Mouse (Mus musculus): Measurements from ENCODE around the gene Pde4d. TPM values are rescaled to one million over a fixed set of nuclear protein-coding genes. Genes with fewer than 3 reads are reported as not detected.

Gene Pde4d
- polyA plus RNA-seq, 1 experiment from 2014 or later, result 27.9 TPM

GRCm38 (mm10) chr13:108480451-108480850, 30.7 kb downstream of the Pde4d start:
- WGBS, result 92% methylated on average over 3 of the region's 3 CpGs
- Histone ChIP-seq H3K36me3 (ENCODE audit: control insufficient read depth, insufficient read depth) (no peaks in the 10 kb centered on the region), H3K9ac (ENCODE audit: low read length) (no peak overlapping the region), H3K4me2 (ENCODE audit: low read depth, low read length) (no peak overlapping the region), H3K27me3 (ENCODE audit: control insufficient read depth, insufficient read depth, low read length) (no peaks in the 10 kb centered on the region), H3K4me3 (ENCODE audit: low read length) (no peak overlapping the region), H3K9me3 (replicated peaks; ENCODE audit: control insufficient read depth, low read length) (no peaks in the 10 kb centered on the region), H3K27ac (ENCODE audit: low read length) (no peak overlapping the region), H3K4me1 (ENCODE audit: control insufficient read depth, insufficient read depth, low read length) (no peaks in the 10 kb centered on the region)
- ATAC-seq (replicated peaks; ENCODE audit: extremely low read depth, insufficient read depth, low FRiP score), result no peak

GRCm38 (mm10) chr13:108485036-108485435, 35.3 kb downstream of the Pde4d start:
- Histone ChIP-seq H3K4me1 (ENCODE audit: control insufficient read depth, insufficient read depth, low read length) (no peaks in the 10 kb centered on the region), H3K27me3 (ENCODE audit: control insufficient read depth, insufficient read depth, low read length) (no peaks in the 10 kb centered on the region), H3K9me3 (replicated peaks; ENCODE audit: control insufficient read depth, low read length) (no peaks in the 10 kb centered on the region), H3K4me3 (ENCODE audit: low read length) (no peak overlapping the region), H3K4me2 (ENCODE audit: low read depth, low read length) (no peak overlapping the region), H3K36me3 (ENCODE audit: control insufficient read depth, insufficient read depth) (no peaks in the 10 kb centered on the region), H3K27ac (ENCODE audit: low read length) (no peak overlapping the region), H3K9ac (ENCODE audit: low read length) (no peak overlapping the region)
- WGBS, result 73% methylated on average over 6 of the region's 6 CpGs
- no peak for ATAC-seq (replicated peaks; ENCODE audit: extremely low read depth, insufficient read depth, low FRiP score)

GRCm38 (mm10) chr13:108487066-108487465, 37.3 kb downstream of the Pde4d start:
- H3K27me3 ChIP-seq (ENCODE audit: control insufficient read depth, insufficient read depth, low read length), result no peaks in the 10 kb centered on the region
- no peak overlapping the region for H3K9ac ChIP-seq (ENCODE audit: low read length)
- no peak overlapping the region for H3K4me2 ChIP-seq (ENCODE audit: low read depth, low read length)
- H3K4me3 ChIP-seq (ENCODE audit: low read length), result no peak overlapping the region
- no peaks in the 10 kb centered on the region for H3K36me3 ChIP-seq (ENCODE audit: control insufficient read depth, insufficient read depth)
- ATAC-seq (replicated peaks; ENCODE audit: extremely low read depth, insufficient read depth, low FRiP score), result no peak
- H3K4me1 ChIP-seq (ENCODE audit: control insufficient read depth, insufficient read depth, low read length), result no peaks in the 10 kb centered on the region
- no peaks in the 10 kb centered on the region for H3K9me3 ChIP-seq (replicated peaks; ENCODE audit: control insufficient read depth, low read length)
- H3K27ac ChIP-seq (ENCODE audit: low read length), result no peak overlapping the region
- 82% methylated on average over 3 of the region's 3 CpGs for WGBS

- no peak overlapping the region for H3K27ac ChIP-seq (ENCODE audit: low read length)
- no peaks in the 10 kb centered on the region for H3K9me3 ChIP-seq (replicated peaks; ENCODE audit: control insufficient read depth, low read length)
- no peaks in the 10 kb centered on the region for H3K36me3 ChIP-seq (ENCODE audit: control insufficient read depth, insufficient read depth)
- no peaks in the 10 kb centered on the region for H3K27me3 ChIP-seq (ENCODE audit: control insufficient read depth, insufficient read depth, low read length)
- no peak overlapping the region for H3K4me3 ChIP-seq (ENCODE audit: low read length)
- ATAC-seq (replicated peaks; ENCODE audit: extremely low read depth, insufficient read depth, low FRiP score), result no peak
- H3K4me2 ChIP-seq (ENCODE audit: low read depth, low read length), result no peak overlapping the region
- no peaks in the 10 kb centered on the region for H3K4me1 ChIP-seq (ENCODE audit: control insufficient read depth, insufficient read depth, low read length)
- H3K9ac ChIP-seq (ENCODE audit: low read length), result no peak overlapping the region
Observed at GRCm38 (mm10) chr13:108489825-108490224, 40.1 kb downstream of the Pde4d start.

- Histone ChIP-seq H3K4me2 (ENCODE audit: low read depth, low read length) (no peak overlapping the region), H3K27ac (ENCODE audit: low read length) (no peak overlapping the region), H3K4me1 (ENCODE audit: control insufficient read depth, insufficient read depth, low read length) (no peaks in the 10 kb centered on the region), H3K9ac (ENCODE audit: low read length) (no peak overlapping the region), H3K27me3 (ENCODE audit: control insufficient read depth, insufficient read depth, low read length) (no peaks in the 10 kb centered on the region), H3K4me3 (ENCODE audit: low read length) (no peak overlapping the region), H3K36me3 (ENCODE audit: control insufficient read depth, insufficient read depth) (no peaks in the 10 kb centered on the region), H3K9me3 (replicated peaks; ENCODE audit: control insufficient read depth, low read length) (no peaks in the 10 kb centered on the region)
- ATAC-seq (replicated peaks; ENCODE audit: extremely low read depth, insufficient read depth, low FRiP score), result no peak
- 82% methylated on average over 2 of the region's 2 CpGs for WGBS
Observed at GRCm38 (mm10) chr13:108490872-108491271, 41.1 kb downstream of the Pde4d start.

GRCm38 (mm10) chr13:108492886-108493285, 43.1 kb downstream of the Pde4d start:
- no peaks in the 10 kb centered on the region for H3K36me3 ChIP-seq (ENCODE audit: control insufficient read depth, insufficient read depth)
- H3K4me3 ChIP-seq (ENCODE audit: low read length), result no peak overlapping the region
- H3K27ac ChIP-seq (ENCODE audit: low read length), result no peak overlapping the region
- H3K9ac ChIP-seq (ENCODE audit: low read length), result no peak overlapping the region
- no peak overlapping the region for H3K4me2 ChIP-seq (ENCODE audit: low read depth, low read length)
- H3K9me3 ChIP-seq (replicated peaks; ENCODE audit: control insufficient read depth, low read length), result no peaks in the 10 kb centered on the region
- H3K27me3 ChIP-seq (ENCODE audit: control insufficient read depth, insufficient read depth, low read length), result no peaks in the 10 kb centered on the region
- H3K4me1 ChIP-seq (ENCODE audit: control insufficient read depth, insufficient read depth, low read length), result no peaks in the 10 kb centered on the region
- no peak for ATAC-seq (replicated peaks; ENCODE audit: extremely low read depth, insufficient read depth, low FRiP score)

GRCm38 (mm10) chr13:108494365-108494764, 44.6 kb downstream of the Pde4d start:
- Histone ChIP-seq H3K4me3 (ENCODE audit: low read length) (no peak overlapping the region), H3K4me1 (ENCODE audit: control insufficient read depth, insufficient read depth, low read length) (0 out of 2 replicates have a peak, but pooled peaks cover 2% of the 10 kb centered on the region), H3K9me3 (replicated peaks; ENCODE audit: control insufficient read depth, low read length) (no peaks in the 10 kb centered on the region), H3K4me2 (ENCODE audit: low read depth, low read length) (no peak overlapping the region), H3K27ac (ENCODE audit: low read length) (no peak overlapping the region), H3K27me3 (ENCODE audit: control insufficient read depth, insufficient read depth, low read length) (no peaks in the 10 kb centered on the region), H3K9ac (ENCODE audit: low read length) (no peak overlapping the region), H3K36me3 (ENCODE audit: control insufficient read depth, insufficient read depth) (no peaks in the 10 kb centered on the region)
- 67% methylated on average over 2 of the region's 2 CpGs for WGBS
- ATAC-seq (replicated peaks; ENCODE audit: extremely low read depth, insufficient read depth, low FRiP score), result no peak

- 60% methylated on average over 8 of the region's 8 CpGs for WGBS
Observed at GRCm38 (mm10) chr13:108497768-108498167, 48.0 kb downstream of the Pde4d start.

GRCm38 (mm10) chr13:108498247-108498743, 48.5 kb downstream of the Pde4d start:
- 53% methylated on average over 9 of the region's 9 CpGs for WGBS
- H3K4me1 ChIP-seq (ENCODE audit: control insufficient read depth, insufficient read depth, low read length), result peaks cover 4% of the 10 kb centered on the region; the same call in 1 of the 2 replicates
- H3K9me3 ChIP-seq (replicated peaks; ENCODE audit: control insufficient read depth, low read length), result no peaks in the 10 kb centered on the region
- no peaks in the 10 kb centered on the region for H3K36me3 ChIP-seq (ENCODE audit: control insufficient read depth, insufficient read depth)
- peak overlapping the region; percentile 36 for H3K4me2 ChIP-seq (ENCODE audit: low read depth, low read length)
- no peak overlapping the region for H3K4me3 ChIP-seq (ENCODE audit: low read length)
- no peak overlapping the region for H3K9ac ChIP-seq (ENCODE audit: low read length)
- H3K27ac ChIP-seq (ENCODE audit: low read length), result no peak overlapping the region
- no peaks in the 10 kb centered on the region for H3K27me3 ChIP-seq (ENCODE audit: control insufficient read depth, insufficient read depth, low read length)
- peak; percentile 52 for ATAC-seq (replicated peaks; ENCODE audit: extremely low read depth, insufficient read depth, low FRiP score)

More at GRCm38 (mm10) chr13:108497768-108498167, 48.0 kb downstream of the Pde4d start:
- H3K9ac ChIP-seq (ENCODE audit: low read length), result no peak overlapping the region
- no peak overlapping the region for H3K4me3 ChIP-seq (ENCODE audit: low read length)
- ATAC-seq (replicated peaks; ENCODE audit: extremely low read depth, insufficient read depth, low FRiP score), result no peak
- no peaks in the 10 kb centered on the region for H3K27me3 ChIP-seq (ENCODE audit: control insufficient read depth, insufficient read depth, low read length)
- peaks cover 4% of the 10 kb centered on the region; the same call in 1 of the 2 replicates for H3K4me1 ChIP-seq (ENCODE audit: control insufficient read depth, insufficient read depth, low read length)
- H3K27ac ChIP-seq (ENCODE audit: low read length), result no peak overlapping the region
- H3K9me3 ChIP-seq (replicated peaks; ENCODE audit: control insufficient read depth, low read length), result no peaks in the 10 kb centered on the region
- no peaks in the 10 kb centered on the region for H3K36me3 ChIP-seq (ENCODE audit: control insufficient read depth, insufficient read depth)
- H3K4me2 ChIP-seq (ENCODE audit: low read depth, low read length), result peak overlapping the region; percentile 36
